Mouse (Mus musculus) liver, postnatal 0 days (tissue): Measurements from ENCODE around the gene Zfp418.

Experiments
- CTCF ChIP-seq: sonication (generic); IDR thresholded peaks from 2 replicates; pipeline ENCODE4 v1.5.1; 2016; ENCODE audit warnings: antibody characterized with exemption, low read depth
- EP300 ChIP-seq: IDR thresholded peaks from 2 replicates; pipeline ENCODE4 v1.6.1; 2016; ENCODE audit warnings: antibody characterized with exemption, low read depth, mild to moderate bottlenecking

- TF ChIP-seq EP300 (no peak), CTCF (no peak)
Measured at GRCm38 (mm10) chr7:7144215-7144614, 26.9 kb upstream of the Zfp418 start.
